Mouse (Mus musculus) ES-CJ7 (cell line): ENCODE results near the gene Fundc2.

Experiments used
- DNase-seq: peaks from one replicate; pipeline ENCODE4 v3.0.0; 2011; ENCODE audit warnings: low read depth, low spot score

Gene Fundc2

GRCm38 (mm10) chrX:75382195-75382771 lies at the start of gene Fundc2, which contains the start of gene F8:
Gene Fundc2, plus strand, starts transcription at chrX:75382399.
Gene F8, minus strand, starts transcription at chrX:75382615.
- peak; percentile 78 for DNase-seq

- DNase-seq, result no peak
Measured at GRCm38 (mm10) chrX:75370197-75370596, 12.0 kb upstream of the Fundc2 start.

GRCm38 (mm10) chrX:75372666-75373425 lies 9.4 kb upstream of the Fundc2 start:
- no peak for DNase-seq

- DNase-seq, result no peak
Measured at GRCm38 (mm10) chrX:75376815-75377214, 5.4 kb upstream of the Fundc2 start.

- DNase-seq, result no peak
Measured at GRCm38 (mm10) chrX:75381176-75381575, 1.0 kb upstream of the Fundc2 start.

- no peak for DNase-seq
Measured at GRCm38 (mm10) chrX:75381699-75382098, 500 bp upstream of the Fundc2 start.

- no peak for DNase-seq
Measured at GRCm38 (mm10) chrX:75399471-75399870, 17.3 kb downstream of the Fundc2 start.

- no peak for DNase-seq
Measured at GRCm38 (mm10) chrX:75402668-75403067, 20.5 kb downstream of the Fundc2 start.

GRCm38 (mm10) chrX:75403350-75403749 lies 21.2 kb downstream of the Fundc2 start:
- DNase-seq, result no peak

GRCm38 (mm10) chrX:75409711-75410110 lies 27.5 kb downstream of the Fundc2 start:
- no peak for DNase-seq

GRCm38 (mm10) chrX:75415936-75416785 lies 34.0 kb downstream of the Fundc2 start, which contains the start of the genes Cmc4, Mtcp1 and Brcc3:
Gene Cmc4, minus strand, starts transcription at chrX:75416584.
Gene Mtcp1, minus strand, starts transcription at chrX:75416588.
Gene Brcc3, plus strand, starts transcription at chrX:75416628.
- DNase-seq, result peak; percentile 85
